Mouse (Mus musculus): Measurements from ENCODE around the gene Slco2a1. TPM values are rescaled to one million over a fixed set of nuclear protein-coding genes. Genes with fewer than 3 reads are reported as not detected.

Slco2a1 gene
- polyA plus RNA-seq, 1 experiment from 2014 or later: 5.6 TPM

DNA sequence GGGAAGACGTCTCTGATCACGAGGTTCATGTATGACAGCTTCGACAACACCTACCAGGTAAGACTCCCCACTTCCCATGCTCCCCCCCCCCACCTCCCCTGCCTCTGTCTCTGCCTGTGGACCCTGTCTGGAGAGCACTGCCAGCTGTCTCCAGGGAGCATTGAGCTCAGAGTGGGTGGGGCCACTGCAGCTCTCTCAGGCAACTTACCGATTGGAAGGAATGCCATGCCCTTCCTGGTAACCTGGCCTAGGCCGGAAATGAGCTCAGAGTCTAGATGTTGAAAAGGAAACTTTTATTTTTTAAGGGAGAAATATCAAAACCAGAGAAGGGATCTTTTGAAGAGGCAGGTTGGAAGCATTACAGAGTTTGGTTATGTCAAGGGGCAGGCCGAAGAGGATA is 151.9 kb downstream of the Slco2a1 start:
- no peak overlapping the region for H3K4me3 ChIP-seq (replicated peaks)
- ATAC-seq (replicated peaks; ENCODE audit: low FRiP score): no peak
- H3K9ac ChIP-seq: no peak overlapping the region
- H3K9me3 ChIP-seq (replicated peaks): no peaks in the 10 kb centered on the region; the same call in 1 of the 2 replicates
- H3K27ac ChIP-seq: no peak overlapping the region
- no peak overlapping the region for H3K4me2 ChIP-seq
- H3K27me3 ChIP-seq: no peaks in the 10 kb centered on the region
- H3K4me1 ChIP-seq: no peaks in the 10 kb centered on the region; the same call in 1 of the 2 replicates
- H3K36me3 ChIP-seq: no peaks in the 10 kb centered on the region
- 87% methylated on average over 6 of the region's 6 CpGs for WGBS

DNA sequence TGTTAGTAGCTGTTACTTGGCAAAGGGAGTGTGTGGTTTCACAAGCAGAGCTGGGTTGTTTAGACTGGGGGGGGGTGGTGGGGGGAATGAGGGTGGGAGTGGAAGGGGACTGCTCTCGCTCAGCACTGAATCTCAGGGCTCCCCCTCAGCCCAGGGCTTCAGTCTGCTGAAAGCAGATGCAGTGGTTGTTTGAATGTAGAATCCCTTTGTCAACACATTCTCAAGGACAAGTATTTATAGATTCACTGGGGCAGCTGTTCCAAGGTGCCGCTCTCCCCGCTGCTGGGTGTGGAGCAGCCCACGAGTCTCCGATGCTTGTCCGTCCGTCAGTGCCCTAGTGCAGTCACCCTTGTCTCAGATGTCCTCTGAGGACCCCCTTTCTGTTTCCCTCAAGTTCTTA is 152.8 kb downstream of the Slco2a1 start:
- Histone ChIP-seq H3K9me3 (replicated peaks) (no peaks in the 10 kb centered on the region; the same call in 1 of the 2 replicates), H3K4me1 (no peaks in the 10 kb centered on the region; the same call in 1 of the 2 replicates), H3K4me2 (no peak overlapping the region), H3K36me3 (no peaks in the 10 kb centered on the region), H3K27me3 (no peaks in the 10 kb centered on the region), H3K9ac (no peak overlapping the region), H3K27ac (no peak overlapping the region), H3K4me3 (replicated peaks) (no peak overlapping the region)
- ATAC-seq (replicated peaks; ENCODE audit: low FRiP score): no peak
- 63% methylated on average over 7 of the region's 7 CpGs for WGBS

DNA sequence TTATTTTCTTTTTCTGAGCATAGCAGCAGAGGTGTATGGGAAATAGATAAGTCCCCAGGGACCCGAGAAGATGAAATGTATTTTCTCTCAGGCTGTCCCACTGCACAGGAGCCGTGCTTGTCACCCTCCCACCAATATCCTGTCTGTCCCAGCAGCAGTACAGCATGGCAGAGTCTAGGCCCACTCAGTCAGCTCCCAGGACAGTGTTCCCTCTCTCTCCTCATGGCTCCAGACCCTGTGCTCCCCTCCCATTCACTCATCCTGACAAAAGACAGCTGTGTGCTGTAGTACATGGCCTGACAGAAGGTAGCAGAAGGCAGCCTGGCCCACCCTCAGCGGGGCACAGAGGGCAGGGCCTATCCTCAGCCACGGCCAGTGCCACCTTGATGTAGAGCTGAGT is 155.4 kb downstream of the Slco2a1 start:
- ATAC-seq (replicated peaks; ENCODE audit: low FRiP score): 0 out of 2 replicates have a peak, but pooled peaks have one; percentile 45
- H3K36me3 ChIP-seq: no peaks in the 10 kb centered on the region
- peaks cover 8% of the 10 kb centered on the region for H3K4me1 ChIP-seq
- no peak overlapping the region for H3K4me3 ChIP-seq (replicated peaks)
- no peak overlapping the region for H3K4me2 ChIP-seq
- 27% methylated on average over 4 of the region's 4 CpGs for WGBS
- no peaks in the 10 kb centered on the region; the same call in 1 of the 2 replicates for H3K9me3 ChIP-seq (replicated peaks)
- H3K9ac ChIP-seq: no peak overlapping the region
- no peaks in the 10 kb centered on the region for H3K27me3 ChIP-seq
- H3K27ac ChIP-seq: no peak overlapping the region

DNA sequence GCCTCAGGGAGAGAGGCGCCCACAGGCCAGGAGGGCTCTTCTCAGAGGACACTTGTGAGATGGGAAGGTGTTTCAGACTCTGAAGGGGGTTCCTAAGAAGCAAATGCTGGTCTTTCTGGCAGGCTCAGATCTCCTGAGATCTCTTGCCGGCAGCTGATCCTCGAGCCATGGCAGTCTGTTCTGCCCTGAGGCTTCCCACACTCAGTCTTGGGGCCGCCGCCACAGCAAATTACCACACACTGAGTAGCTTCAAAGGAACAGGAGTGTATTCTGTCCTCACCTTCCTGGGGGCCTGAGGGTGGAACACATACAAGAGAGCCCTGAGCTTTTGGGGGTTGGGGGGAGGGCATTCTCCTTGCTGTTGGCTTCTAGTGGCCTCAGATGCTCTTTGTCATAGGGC is 156.8 kb downstream of the Slco2a1 start:
- Histone ChIP-seq H3K36me3 (no peaks in the 10 kb centered on the region), H3K4me3 (replicated peaks) (no peak overlapping the region), H3K9me3 (replicated peaks) (no peaks in the 10 kb centered on the region; the same call in 1 of the 2 replicates), H3K9ac (no peak overlapping the region), H3K4me1 (peaks cover 8% of the 10 kb centered on the region), H3K27me3 (no peaks in the 10 kb centered on the region), H3K27ac (no peak overlapping the region), H3K4me2 (no peak overlapping the region)
- ATAC-seq (replicated peaks; ENCODE audit: low FRiP score): no peak
- WGBS: 41% methylated on average over 5 of the region's 5 CpGs

Other genes starting within 250 kb of the Slco2a1 start
- gene Ryk, start 153.8 kb upstream of the Slco2a1 start, polyA plus RNA-seq (2015; fragmentation: Nextera tagmentation; extraction: Ambion mirVana): 19.7 and 19.8 TPM in 2 replicates
- 5.2 and 5.3 TPM in 2 replicates for gene Rab6b, start 123.1 kb downstream of the Slco2a1 start, polyA plus RNA-seq (2015; fragmentation: Nextera tagmentation; extraction: Ambion mirVana)
- 58.7 and 62.9 TPM in 2 replicates for gene Srprb, start 213.4 kb downstream of the Slco2a1 start, polyA plus RNA-seq (2015; fragmentation: Nextera tagmentation; extraction: Ambion mirVana)
- gene Gm20425, start 241.6 kb downstream of the Slco2a1 start, polyA plus RNA-seq (2015; fragmentation: Nextera tagmentation; extraction: Ambion mirVana): 1.1 and 3.9 TPM in 2 replicates
- 66.2 and 161 TPM in 2 replicates for gene Trf, start 241.7 kb downstream of the Slco2a1 start, polyA plus RNA-seq (2015; fragmentation: Nextera tagmentation; extraction: Ambion mirVana)